8 mouse cellular contexts compared by ENCODE assay signal in genomic region chr7:80160945-80161306, GRCm38 (mm10). TPM values are rescaled to one million over a fixed set of nuclear protein-coding genes. Genes with fewer than 3 reads are reported as not detected.
DNase-seq lines count a peak whose midpoint lies in the region; ATAC-seq and TF ChIP-seq lines count a peak whose summit lies in the region.

No protein-coding gene starts in this region.

- H3K4me3 ChIP-seq in hindbrain, postnatal 0 days (ENCODE audit: low read length) = no peak overlapping the region
- no peak overlapping the region for H3K4me3 ChIP-seq in hindbrain, embryonic 14.5 days (replicated peaks; ENCODE audit: low read length)
- H3K4me3 ChIP-seq in heart, embryonic 10.5 days = no peak overlapping the region; the same call in 1 of the 2 replicates
- no peak overlapping the region for H3K4me3 ChIP-seq in forebrain, postnatal 0 days (ENCODE audit: low read depth, low read length)

- POLR2A ChIA-PET in Patski (lab: Charles Lee) = no interaction called here

- TF ChIP-seq CTCF in hindbrain, postnatal 0 days (IDR thresholded peaks at IDR 0.05; ENCODE audit: low read depth) = no peak
- TF ChIP-seq CTCF in Patski (IDR thresholded peaks at IDR 0.05) = no peak
- TF ChIP-seq CTCF in forebrain, postnatal 0 days (IDR thresholded peaks at IDR 0.05; ENCODE audit: low read depth) = no peak

- no peak overlapping the region for H3K9ac ChIP-seq in hindbrain, postnatal 0 days (replicated peaks; ENCODE audit: low read length)
- no peak overlapping the region for H3K9ac ChIP-seq in hindbrain, embryonic 14.5 days
- no peak overlapping the region for H3K9ac ChIP-seq in forebrain, postnatal 0 days

- peak; percentile 61 for ATAC-seq in hindbrain, postnatal 0 days
- ATAC-seq in hindbrain, embryonic 14.5 days (ENCODE audit: low FRiP score) = no peak
- ATAC-seq in Patski = no peak
- ATAC-seq in forebrain, postnatal 0 days = no peak
- ATAC-seq in megakaryocyte progenitor cell, adult 5-6 weeks (replicated peaks; ENCODE audit: poor library complexity) = no peak

- no peaks in the 10 kb centered on the region for H3K36me3 ChIP-seq in hindbrain, postnatal 0 days (ENCODE audit: insufficient read depth, low read length)
- no peaks in the 10 kb centered on the region for H3K36me3 ChIP-seq in hindbrain, embryonic 14.5 days (replicated peaks; ENCODE audit: control insufficient read depth, insufficient read depth)
- H3K36me3 ChIP-seq in heart, embryonic 10.5 days = no peaks in the 10 kb centered on the region
- no peaks in the 10 kb centered on the region for H3K36me3 ChIP-seq in forebrain, postnatal 0 days (ENCODE audit: insufficient read depth)

- CTCF ChIA-PET in Patski (lab: Charles Lee) = interaction anchor here (1.0 to 1.6 kb wide), 3 partner anchors 20 to 31 kb away, joined by 3 to 4 read pairs (median 3); no protein-coding TSS in a partner anchor

- no peaks in the 10 kb centered on the region for H3K27me3 ChIP-seq in hindbrain, postnatal 0 days (ENCODE audit: insufficient read depth, low read length)
- no peaks in the 10 kb centered on the region for H3K27me3 ChIP-seq in hindbrain, embryonic 14.5 days (ENCODE audit: control insufficient read depth, insufficient read depth, low read length)
- no peaks in the 10 kb centered on the region for H3K27me3 ChIP-seq in Patski
- H3K27me3 ChIP-seq in heart, embryonic 10.5 days (ENCODE audit: insufficient read depth, poor library complexity, severe bottlenecking) = peaks cover 12% of the 10 kb centered on the region; the same call in 1 of the 2 replicates
- no peaks in the 10 kb centered on the region for H3K27me3 ChIP-seq in forebrain, postnatal 0 days (ENCODE audit: insufficient read depth, low read length)

- H3K9me3 ChIP-seq in hindbrain, postnatal 0 days (ENCODE audit: low read length) = no peaks in the 10 kb centered on the region
- H3K9me3 ChIP-seq in hindbrain, embryonic 14.5 days (ENCODE audit: control insufficient read depth, low read length) = no peaks in the 10 kb centered on the region
- no peaks in the 10 kb centered on the region for H3K9me3 ChIP-seq in heart, embryonic 10.5 days
- H3K9me3 ChIP-seq in forebrain, postnatal 0 days (ENCODE audit: low read length) = no peaks in the 10 kb centered on the region

- WGBS in hindbrain, postnatal 0 days = 70% methylated on average over 8 of the region's 8 CpGs
- whole genome bisulfite sequencing in hindbrain, embryonic 14.5 days = 71% methylated on average over 8 of the region's 8 CpGs
- 75% methylated on average over 8 of the region's 8 CpGs for WGBS in heart, embryonic 10.5 days
- 73% methylated on average over 8 of the region's 8 CpGs for WGBS in forebrain, postnatal 0 days

- peak; percentile 50 for DNase-seq in hindbrain, postnatal 0 days (ENCODE audit: low spot score)
- DNase-seq in hindbrain, embryonic 14.5 days (ENCODE audit: low spot score) = no peak
- DNase-seq in Patski (ENCODE audit: low read depth, low spot score) = peak; percentile 75
- no peak for DNase-seq in heart, embryonic 10.5 days (ENCODE audit: low spot score)
- peak; percentile 93 to 96 for DNase-seq in kidney, postnatal 36 days
- DNase-seq in testis, postnatal 10 days (ENCODE audit: low spot score) = peak; percentile 81
- no peak for DNase-seq in forebrain, postnatal 0 days

- H3K27ac ChIP-seq in hindbrain, postnatal 0 days = no peak overlapping the region
- H3K27ac ChIP-seq in hindbrain, embryonic 14.5 days = no peak overlapping the region
- 0 out of 2 replicates have a peak overlapping the region, but pooled peaks have one; percentile 29 for H3K27ac ChIP-seq in heart, embryonic 10.5 days
- no peak overlapping the region for H3K27ac ChIP-seq in forebrain, postnatal 0 days (ENCODE audit: low read depth, low read length)

- no peak overlapping the region for H3K4me2 ChIP-seq in hindbrain, postnatal 0 days (ENCODE audit: low read depth, low read length)
- no peak overlapping the region for H3K4me2 ChIP-seq in hindbrain, embryonic 14.5 days (replicated peaks)
- H3K4me2 ChIP-seq in forebrain, postnatal 0 days (ENCODE audit: low read depth) = no peak overlapping the region

- in situ Hi-C loops in Patski (cut with MboI; ENCODE audit: low pct_unique_long_range_greater_than_20kb) = no loop called here

- 0 out of 2 replicates have a peak, but pooled peaks cover 7% of the 10 kb centered on the region for H3K4me1 ChIP-seq in hindbrain, postnatal 0 days (ENCODE audit: insufficient read depth, low read length)
- no peaks in the 10 kb centered on the region for H3K4me1 ChIP-seq in hindbrain, embryonic 14.5 days (replicated peaks; ENCODE audit: control insufficient read depth, insufficient read depth, low read length)
- H3K4me1 ChIP-seq in heart, embryonic 10.5 days = peaks cover 14% of the 10 kb centered on the region
- H3K4me1 ChIP-seq in forebrain, postnatal 0 days (ENCODE audit: insufficient read depth) = no peaks in the 10 kb centered on the region

RNA-seq across cellular contexts. Expression of gene Sema4b, which starts 25.7 kb away (rescaled TPM):
- total RNA-seq in hindbrain, postnatal 0 days (2014; rRNA removed) = 47.5 and 49.5 TPM in 2 replicates
- polyA plus RNA-seq in hindbrain, postnatal 0 days (2015; fragmentation: Nextera tagmentation; extraction: Ambion mirVana) = 26.6 and 28.1 TPM in 2 replicates
- polyA plus RNA-seq in hindbrain, embryonic 14.5 days (2014; fragmentation: Nextera tagmentation; extraction: Ambion mirVana) = 17.4 and 19.7 TPM in 2 replicates
- polyA plus RNA-seq in Patski (2021) = 55.3 TPM
- polyA plus RNA-seq in heart, embryonic 10.5 days (2016; fragmentation: Nextera tagmentation; extraction: Ambion mirVana) = 7.8 and 8.9 TPM in 2 replicates
- 24.5 and 35.6 TPM in 2 replicates for total RNA-seq in forebrain, postnatal 0 days (2014; rRNA removed)
- polyA plus RNA-seq in forebrain, postnatal 0 days (2015; fragmentation: Nextera tagmentation; extraction: Ambion mirVana) = 17.0 and 22.4 TPM in 2 replicates
- 6.6 and 7.7 TPM in 2 replicates for total RNA-seq in megakaryocyte progenitor cell, adult 5-6 weeks (2015)
- total RNA-seq in megakaryocyte progenitor cell, adult 5-6 weeks (2017) = 5.3 and 8.1 TPM in 2 replicates

RNA-seq across cellular contexts. Expression of gene Idh2, which starts 45.7 kb away (rescaled TPM):
- total RNA-seq in hindbrain, postnatal 0 days (2014; rRNA removed) = 126 and 161 TPM in 2 replicates
- 152 and 158 TPM in 2 replicates for polyA plus RNA-seq in hindbrain, postnatal 0 days (2015; fragmentation: Nextera tagmentation; extraction: Ambion mirVana)
- polyA plus RNA-seq in hindbrain, embryonic 14.5 days (2014; fragmentation: Nextera tagmentation; extraction: Ambion mirVana) = 198 and 205 TPM in 2 replicates
- polyA plus RNA-seq in Patski (2021) = 679 TPM
- polyA plus RNA-seq in heart, embryonic 10.5 days (2016; fragmentation: Nextera tagmentation; extraction: Ambion mirVana) = 830 and 1,266 TPM in 2 replicates
- total RNA-seq in forebrain, postnatal 0 days (2014; rRNA removed) = 143 and 145 TPM in 2 replicates
- 110 and 128 TPM in 2 replicates for polyA plus RNA-seq in forebrain, postnatal 0 days (2015; fragmentation: Nextera tagmentation; extraction: Ambion mirVana)
- total RNA-seq in megakaryocyte progenitor cell, adult 5-6 weeks (2015) = 267 and 274 TPM in 2 replicates
- total RNA-seq in megakaryocyte progenitor cell, adult 5-6 weeks (2017) = 276 and 284 TPM in 2 replicates

Comparison
In these comparisons a context has a peak if more than half of its experiments do, and no peak if none do; other contexts are left out.
1. DNase-seq: peak in hindbrain, postnatal 0 days (single experiment), Patski (single experiment), kidney, postnatal 36 days (2 of 2) and testis, postnatal 10 days (single experiment); none in hindbrain, embryonic 14.5 days (single experiment), heart, embryonic 10.5 days (single experiment) and forebrain, postnatal 0 days (single experiment).